Mouse (Mus musculus) E14TG2a.4 (cell line): Measurements from ENCODE around the gene Spsb1.

ENCODE experiments used
- CTCF ChIP-seq: conservative IDR thresholded peaks from 2 replicates; pipeline ENCODE4 v1.5.1; 2014; ENCODE audit warnings: low read length
- POU5F1 ChIP-seq: IDR thresholded peaks from 2 replicates; pipeline ENCODE4 v1.6.1; 2014; ENCODE audit warnings: low read length, borderline replicate concordance

GRCm38 (mm10) chr4:149935470-149935869 lies 19.4 kb downstream of the Spsb1 start:
- TF ChIP-seq CTCF (no peak), POU5F1 (no peak)
